Mouse (Mus musculus) thymus, adult 2 months (tissue): ENCODE measurements around the gene Gm5168. TPM values are rescaled to one million over a fixed set of nuclear protein-coding genes. Genes with fewer than 3 reads are reported as not detected.
"Not testable (repeated sequence)": the region's sequence is repeated elsewhere in the genome, so short reads cannot be mapped to it uniquely, and the experiment has no call there.

Experiments used
- DNase-seq: peaks from one replicate; pipeline ENCODE4 v3.0.0; 2021
- H3K27ac ChIP-seq: fragments of 200-500 bp; 2 replicates; pipeline ENCODE4 v1.5.1; 2012; ENCODE audit warnings: low read length, control low read depth; ENCODE audit not compliant: control insufficient read depth, insufficient read depth
- H3K27me3 ChIP-seq: fragments of 200-500 bp; 2 replicates; pipeline ENCODE4 v1.6.1; 2012; ENCODE audit warnings: mild to moderate bottlenecking, low read length, moderate library complexity, mixed read lengths; ENCODE audit not compliant: control insufficient read depth, insufficient read depth
- H3K36me3 ChIP-seq: fragments of 200-500 bp; 2 replicates; pipeline ENCODE4 v1.6.1; 2012; ENCODE audit warnings: mild to moderate bottlenecking, low read length, moderate library complexity; ENCODE audit not compliant: control insufficient read depth, insufficient read depth
- H3K4me1 ChIP-seq: fragments of 200-500 bp; replicated peaks from 2 replicates; pipeline ENCODE4 v1.6.1; 2012; ENCODE audit warnings: low read length; ENCODE audit not compliant: control insufficient read depth, insufficient read depth
- H3K4me3 ChIP-seq: fragments of 200-500 bp; 2 replicates; pipeline ENCODE4 v1.5.1; 2012; ENCODE audit warnings: mild to moderate bottlenecking, low read length, control low read depth, moderate library complexity; ENCODE audit not compliant: control insufficient read depth, insufficient read depth
- WGBS: fragments of 180-500 bp; shearing (Covaris S2); methylation state at CpG from one replicate; pipeline ENCODE4 v1.1.7; 2018; 5-methylcytosine and 5-hydroxymethylcytosine counted together
- polyA plus RNA-seq: library from polyadenylated mRNA; depleted of rRNA; stranded (reverse); fragments of >200 nt; gene quantifications from 2 replicates; pipeline ENCODE4 v1.2.3, GENCODE M21; 2012; rRNA removed

Gm5168 gene
- not detected in 2 replicates for polyA plus RNA-seq

- H3K27me3 ChIP-seq, H3K4me1 ChIP-seq, DNase-seq, H3K36me3 ChIP-seq, H3K4me3 ChIP-seq, H3K27ac ChIP-seq: not testable (repeated sequence)
- no CpG with 5 or more reads among the region's 3 CpGs for WGBS
Measured at GRCm38 (mm10) chrX:26050941-26051340, at the start of gene Gm5168. Gene Gm5168, minus strand, starts transcription at chrX:26051041.

Other genes with a start within 250 kb of the Gm5168 start
- gene Gm2012, start 180.3 kb upstream of the Gm5168 start, polyA plus RNA-seq: not detected in 2 replicates